Mouse (Mus musculus) right cerebral cortex, postnatal 4 days (tissue): ENCODE data around the gene Slc26a9.
"Not testable (repeated sequence)": the region's sequence is repeated elsewhere in the genome, so short reads cannot be mapped to it uniquely, and the experiment has no call there.

ENCODE experiments used
- DNase-seq: peaks from one replicate; pipeline ENCODE4 v3.0.0-alpha.2; 2022

Slc26a9 gene

DNA sequence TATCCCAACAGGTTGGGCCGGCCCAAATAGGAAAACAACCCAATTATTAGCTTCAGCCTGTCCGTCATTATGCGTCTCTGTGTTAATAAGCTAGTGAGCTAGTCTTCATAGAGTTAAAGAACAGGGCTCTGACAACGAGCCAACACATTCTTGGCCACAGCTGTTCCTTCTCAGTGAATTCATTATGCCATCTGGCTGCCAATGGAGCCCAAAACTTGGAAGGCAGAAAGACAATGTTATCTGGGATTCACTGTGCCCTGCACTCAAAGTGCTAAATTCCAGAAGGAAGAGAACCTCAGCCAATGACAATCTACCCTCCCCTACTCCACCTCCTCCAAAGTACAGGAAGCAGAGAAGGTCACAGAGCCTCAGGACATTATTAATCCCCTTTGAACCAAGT, 26.8 kb downstream of the Slc26a9 start:
- DNase-seq: peak; percentile 77

DNA sequence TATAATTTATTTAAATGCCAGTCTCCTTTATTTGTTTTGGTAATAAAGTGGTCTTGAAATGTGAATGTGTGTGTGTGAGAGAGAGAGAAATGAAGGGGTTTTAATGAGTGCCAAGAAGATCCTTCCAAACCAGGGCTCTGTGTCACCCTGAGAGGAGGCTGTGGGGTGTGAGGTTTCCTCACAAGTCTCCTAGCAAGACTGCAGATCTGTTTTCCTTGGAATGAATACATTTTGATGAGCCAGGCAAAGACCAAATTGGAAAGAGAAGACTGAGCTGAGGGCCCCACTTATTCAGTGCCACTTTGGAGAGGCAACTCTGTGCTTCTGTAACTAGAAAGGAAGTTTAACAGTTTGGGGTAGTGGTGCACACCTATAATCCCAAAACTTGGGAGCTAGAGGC, 27.6 kb downstream of the Slc26a9 start:
- DNase-seq: no peak

DNA sequence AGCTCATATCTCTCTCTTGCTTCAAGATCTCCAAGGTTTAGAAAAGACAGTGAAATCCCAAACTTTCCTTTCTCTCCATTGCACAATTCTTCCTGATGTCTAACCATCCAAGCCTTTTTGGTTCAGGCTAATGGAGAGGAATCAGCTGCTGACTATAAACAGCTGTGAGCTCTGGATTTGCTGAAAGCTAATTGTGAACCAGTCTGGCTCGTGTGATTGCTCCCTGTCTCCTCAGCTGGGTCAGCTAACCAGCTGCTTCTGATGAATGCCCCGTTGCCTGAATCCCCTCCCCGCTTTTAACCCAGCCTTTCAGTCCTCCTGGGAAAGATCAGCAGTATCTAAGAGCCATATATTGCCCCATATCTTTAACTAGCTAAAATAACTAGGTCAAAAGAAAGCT, 50.8 kb downstream of the Slc26a9 start:
- DNase-seq: no peak

DNA sequence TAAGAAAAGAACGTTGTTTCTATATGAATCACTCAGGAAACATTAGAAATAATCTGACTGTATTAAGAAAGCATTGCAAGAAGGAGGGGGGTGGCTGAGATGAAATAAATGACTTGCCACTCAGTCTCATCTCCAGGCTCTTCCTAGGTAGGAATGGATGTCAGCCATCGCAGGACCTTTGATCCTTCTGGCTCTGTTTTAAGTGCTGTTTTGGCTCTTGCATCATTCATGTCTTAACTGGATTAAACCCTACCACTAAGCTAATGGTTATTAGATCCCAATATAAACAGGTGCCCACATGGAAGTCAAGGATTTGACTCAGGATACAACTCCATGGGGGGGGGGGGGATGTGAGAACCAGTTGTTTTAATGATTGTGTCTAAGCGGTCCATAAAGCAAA, 51.3 kb downstream of the Slc26a9 start:
- no peak for DNase-seq

DNA sequence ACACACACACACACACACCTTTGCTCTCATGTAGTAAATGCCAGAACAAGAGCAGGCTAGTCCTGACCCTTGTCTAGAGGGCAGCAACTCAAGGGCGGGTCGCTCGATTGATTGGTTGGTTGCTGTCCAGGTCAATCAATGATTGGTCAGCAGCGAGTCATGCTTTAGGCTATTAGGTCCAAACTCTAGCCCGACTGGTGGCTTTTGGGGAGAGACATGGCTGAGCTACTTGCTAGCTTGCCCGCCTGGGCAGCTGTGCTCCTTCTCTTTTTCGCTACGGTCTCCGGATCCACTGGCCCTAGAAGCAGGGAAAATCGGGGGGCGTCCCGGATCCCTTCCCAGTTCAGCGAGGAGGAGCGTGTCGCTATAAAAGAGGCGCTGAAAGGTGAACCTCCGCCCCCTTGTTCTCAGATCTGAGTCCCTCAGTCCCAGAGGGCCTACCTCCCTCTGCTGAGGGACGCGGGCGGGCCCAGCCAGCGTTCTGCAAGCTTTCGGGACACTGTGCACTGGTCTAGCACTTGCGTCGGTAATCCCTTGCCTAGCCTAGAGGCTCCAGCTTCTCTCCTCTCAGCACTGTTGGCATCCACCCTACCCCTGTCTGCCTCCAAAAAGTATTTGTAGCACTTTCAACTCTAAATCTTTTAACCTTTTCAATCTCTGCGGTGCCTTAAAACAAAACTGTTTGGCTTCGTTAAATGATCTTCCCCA, 53.5 kb downstream of the Slc26a9 start, which contains the start of gene Pm20d1:
Pm20d1 (plus strand) TSS at position 180 of the 708 bp plus-strand sequence.
- DNase-seq: peak; percentile 12

DNA sequence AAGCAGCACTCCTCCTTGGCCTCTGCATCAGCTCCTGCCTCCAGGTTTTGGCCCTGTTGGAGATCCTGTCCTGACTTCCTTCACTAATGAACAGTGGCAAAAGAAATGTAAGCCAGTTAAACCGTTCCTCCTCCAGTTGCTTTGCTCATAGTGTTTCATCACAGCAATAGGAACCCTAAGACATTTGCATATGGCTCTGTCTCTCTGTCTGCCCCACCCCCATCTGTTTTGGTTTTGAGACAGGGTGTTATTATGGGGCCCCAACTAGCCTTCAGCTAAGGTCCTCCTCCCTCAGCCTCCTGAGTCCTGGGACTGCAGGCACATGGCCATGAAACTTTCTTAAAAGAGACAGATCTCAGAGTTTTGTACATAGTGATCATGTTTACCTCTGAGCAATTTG, 56.2 kb downstream of the Slc26a9 start:
- DNase-seq: no peak

DNA sequence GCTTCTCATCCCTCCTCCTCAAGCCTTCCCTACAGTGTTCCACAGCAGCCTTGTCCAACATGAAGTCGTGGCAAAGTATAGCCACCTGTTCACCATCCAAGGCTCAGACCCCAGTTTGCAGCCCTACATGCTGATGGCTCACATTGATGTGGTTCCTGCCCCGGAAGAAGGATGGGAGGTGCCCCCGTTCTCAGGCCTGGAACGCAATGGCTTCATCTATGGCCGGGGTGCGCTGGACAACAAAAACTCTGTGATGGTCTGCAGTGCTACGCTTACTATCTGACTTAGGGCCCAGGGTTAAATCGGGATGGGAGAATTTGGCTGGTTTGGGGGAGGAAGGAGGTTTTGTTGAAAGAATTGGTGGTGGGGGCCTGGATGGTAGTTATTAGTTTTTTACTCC, 57.2 kb downstream of the Slc26a9 start:
- DNase-seq: no peak

DNA sequence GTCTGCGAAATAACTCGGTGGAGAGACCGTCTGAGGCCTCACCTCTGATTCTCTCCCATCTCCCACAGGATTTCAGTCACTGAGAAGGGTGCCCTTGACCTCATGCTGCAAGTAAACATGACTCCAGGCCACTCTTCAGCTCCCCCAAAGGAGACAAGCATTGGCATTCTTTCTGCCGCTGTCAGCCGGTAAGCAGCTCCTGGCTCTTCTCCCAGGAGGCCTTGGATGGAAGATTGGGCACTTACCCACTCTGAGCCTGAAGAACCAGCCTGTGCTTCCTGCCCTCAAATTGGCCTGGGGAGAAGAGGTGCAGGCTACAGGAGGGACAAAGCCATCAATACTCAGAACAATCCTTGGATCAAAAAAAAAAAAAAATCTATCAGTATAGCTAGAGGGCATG, 58.8 kb downstream of the Slc26a9 start:
- DNase-seq: no peak

DNA sequence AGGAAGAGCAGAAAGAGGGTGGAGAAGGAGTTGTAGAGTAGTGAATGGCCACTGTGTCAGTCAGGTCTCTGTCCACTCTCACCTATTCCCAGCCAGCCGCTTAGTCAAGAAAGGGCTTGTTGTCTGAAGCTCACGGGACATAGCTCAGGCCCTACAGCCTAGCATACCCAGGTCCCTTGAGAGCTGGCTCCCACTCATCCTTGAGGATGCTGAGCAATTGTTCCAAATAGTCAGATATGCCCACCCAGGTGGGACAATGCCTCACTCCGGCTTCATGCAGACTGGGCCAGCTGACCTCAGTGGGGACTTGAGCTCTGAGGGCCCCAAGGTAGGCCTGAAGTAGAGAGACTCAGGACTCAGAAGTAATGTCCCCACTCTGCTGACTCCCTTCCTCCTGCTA, 60.3 kb downstream of the Slc26a9 start:
- DNase-seq: no peak

DNA sequence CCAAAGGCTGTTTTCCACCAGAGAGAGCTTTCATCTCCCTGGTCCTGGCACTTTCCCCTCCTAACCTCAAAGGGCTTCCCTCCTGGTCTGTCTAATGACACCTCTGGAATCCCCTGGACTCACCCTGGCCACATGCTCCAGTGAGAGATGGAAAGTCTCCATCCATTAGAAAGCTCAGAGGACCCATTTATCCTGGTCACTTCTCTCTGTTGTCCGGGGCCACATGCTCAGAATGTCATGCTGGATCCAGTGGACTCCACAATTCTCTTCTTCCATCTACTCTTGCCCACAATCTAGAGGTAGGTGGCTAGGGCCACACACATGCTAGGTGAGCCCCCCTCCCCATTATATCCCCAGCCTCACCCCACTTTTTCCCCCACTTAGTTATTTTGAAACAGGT, 65.2 kb downstream of the Slc26a9 start:
- no peak for DNase-seq

DNA sequence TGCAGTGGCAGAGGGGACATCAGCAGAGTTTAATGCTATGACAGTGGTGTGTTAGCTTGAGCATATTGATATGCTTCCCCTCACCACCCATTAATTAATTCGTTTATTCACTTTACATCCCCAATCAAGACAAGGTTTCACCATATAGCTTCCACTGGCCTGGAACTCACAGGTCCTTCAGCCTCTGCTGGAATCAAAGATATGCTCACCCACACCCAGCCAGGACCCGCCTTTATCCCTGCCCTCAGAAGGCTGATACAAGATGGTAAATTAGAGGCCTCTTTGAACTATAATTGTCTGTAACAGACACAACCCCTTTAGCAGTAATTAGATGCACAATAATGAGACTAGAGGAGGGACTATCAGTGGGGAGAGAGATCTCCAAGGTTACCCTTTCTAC, 65.8 kb downstream of the Slc26a9 start:
- no peak for DNase-seq

DNA sequence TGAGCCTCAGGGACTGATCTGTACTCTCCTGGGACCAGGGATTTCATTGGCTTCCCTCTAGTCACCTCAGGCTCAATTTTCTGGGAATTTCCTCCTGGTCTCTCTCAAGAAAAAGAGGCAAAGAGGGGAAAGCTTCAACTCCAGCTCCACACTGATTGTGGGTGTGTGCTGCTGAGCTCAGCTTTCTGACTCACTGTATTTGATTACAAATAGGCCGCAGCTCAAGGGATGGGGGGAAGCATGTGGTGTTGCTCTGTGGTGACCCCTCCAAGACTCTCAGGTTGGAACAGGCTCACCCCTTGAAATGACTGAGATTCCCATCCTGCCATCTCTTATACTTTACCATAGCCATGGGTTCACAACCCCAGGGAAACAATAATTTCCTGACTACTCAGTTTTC, 67.6 kb downstream of the Slc26a9 start:
- no peak for DNase-seq

DNA sequence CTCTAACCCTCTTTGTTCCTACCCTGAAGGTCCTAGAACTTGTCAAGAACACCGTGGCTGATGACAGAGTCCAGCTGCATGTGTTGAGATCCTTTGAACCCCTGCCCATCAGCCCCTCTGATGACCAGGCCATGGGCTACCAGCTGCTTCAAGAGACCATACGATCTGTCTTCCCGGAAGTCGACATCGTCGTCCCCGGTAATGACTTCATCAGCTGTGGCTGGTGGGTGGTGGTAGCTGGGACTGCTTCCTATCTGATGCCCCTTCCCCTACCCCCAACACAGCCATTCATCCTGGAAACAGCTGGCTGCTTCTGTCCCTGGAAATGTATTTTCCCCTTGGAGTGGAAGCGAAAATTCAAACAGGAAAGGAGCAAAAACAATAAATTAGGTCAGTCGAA, 68.2 kb downstream of the Slc26a9 start:
- DNase-seq: no peak

DNA sequence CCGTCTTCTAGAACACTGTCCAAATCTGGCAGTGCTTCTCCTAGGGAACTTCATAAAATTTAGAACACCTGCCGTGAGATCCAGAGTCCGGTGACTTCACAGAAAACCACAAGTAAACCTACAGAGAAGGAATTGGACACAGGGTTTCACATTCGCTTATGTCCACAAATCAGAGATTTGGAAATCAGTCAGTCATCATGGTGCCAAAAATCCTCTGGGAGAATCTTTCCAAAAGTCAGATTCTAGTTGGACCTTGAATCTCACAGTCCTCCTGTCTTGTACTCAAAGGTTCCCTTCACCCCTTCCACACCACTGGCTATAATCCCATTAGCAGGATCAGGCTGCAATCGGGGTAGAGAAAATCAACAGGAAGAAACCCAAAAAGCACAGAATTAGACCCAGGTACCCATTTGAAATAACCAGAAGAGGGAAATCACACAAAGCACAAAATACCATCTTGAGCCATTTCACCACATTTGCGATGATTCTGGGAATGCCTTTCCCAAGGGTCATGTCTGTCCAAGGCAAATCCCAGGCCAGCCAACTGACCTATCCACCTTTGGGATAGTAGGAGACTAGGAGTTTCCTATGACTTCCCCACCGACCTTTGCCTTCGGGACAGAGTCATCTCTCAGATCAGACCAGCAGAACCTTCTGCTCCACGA, 68.9 kb downstream of the Slc26a9 start:
- no peak for DNase-seq

DNA sequence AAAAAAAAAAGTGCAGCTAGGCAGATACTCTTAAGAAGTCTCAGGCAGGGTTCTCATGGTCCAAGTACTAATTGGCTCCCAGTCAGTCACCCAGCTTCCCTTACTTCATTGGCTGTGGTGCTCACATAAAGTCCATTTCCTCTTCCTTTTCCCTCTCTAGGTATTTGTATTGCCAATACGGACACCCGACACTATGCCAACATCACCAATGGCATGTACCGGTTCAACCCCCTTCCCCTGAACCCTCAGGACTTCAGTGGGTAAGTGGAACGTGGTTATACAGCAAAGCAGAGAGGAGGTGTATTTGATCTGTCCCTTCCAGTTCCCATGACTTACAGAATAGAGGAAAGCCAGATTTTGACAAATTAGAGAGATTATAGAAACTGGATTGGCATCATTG, 69.9 kb downstream of the Slc26a9 start:
- no peak for DNase-seq

DNA sequence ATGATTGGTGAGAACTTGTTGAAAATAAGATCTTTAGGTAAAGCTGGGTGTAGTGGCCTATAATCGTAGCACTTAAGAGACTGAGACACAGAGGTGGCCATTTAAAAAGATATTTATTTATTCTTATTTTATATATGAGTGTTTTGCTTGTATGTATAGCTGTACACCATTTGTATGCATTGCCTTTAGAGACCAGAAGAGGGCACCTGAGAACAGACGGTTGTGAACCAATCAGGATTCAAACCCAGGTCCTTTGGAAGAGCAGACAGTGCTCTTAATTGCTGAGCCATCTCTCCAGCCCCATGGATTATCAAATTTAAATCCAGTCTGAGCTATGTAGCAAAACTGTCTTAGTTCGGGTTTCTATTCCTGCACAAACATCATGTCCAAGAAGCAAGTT, 70.4 kb downstream of the Slc26a9 start:
- no peak for DNase-seq

DNA sequence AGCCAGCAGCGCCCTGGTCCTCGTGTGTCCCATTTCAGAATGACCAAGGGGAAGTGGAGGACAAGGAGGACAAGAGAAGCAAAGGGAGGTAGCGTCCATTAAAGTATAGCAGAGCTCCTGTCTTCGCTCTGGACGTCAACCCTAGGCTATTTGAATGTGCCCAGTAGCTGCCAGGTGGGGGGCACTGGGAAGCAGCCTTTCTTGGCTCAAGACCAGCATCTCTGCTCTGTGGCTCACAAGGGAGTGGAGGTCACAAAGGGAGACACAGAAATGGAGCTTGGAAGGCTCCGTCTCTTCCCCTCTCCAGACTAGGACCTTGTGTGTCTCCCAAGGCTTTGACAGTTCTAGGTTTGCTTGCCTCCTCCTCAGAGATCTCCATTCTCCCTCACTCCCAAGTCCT, 73.1 kb downstream of the Slc26a9 start:
- no peak for DNase-seq

DNA sequence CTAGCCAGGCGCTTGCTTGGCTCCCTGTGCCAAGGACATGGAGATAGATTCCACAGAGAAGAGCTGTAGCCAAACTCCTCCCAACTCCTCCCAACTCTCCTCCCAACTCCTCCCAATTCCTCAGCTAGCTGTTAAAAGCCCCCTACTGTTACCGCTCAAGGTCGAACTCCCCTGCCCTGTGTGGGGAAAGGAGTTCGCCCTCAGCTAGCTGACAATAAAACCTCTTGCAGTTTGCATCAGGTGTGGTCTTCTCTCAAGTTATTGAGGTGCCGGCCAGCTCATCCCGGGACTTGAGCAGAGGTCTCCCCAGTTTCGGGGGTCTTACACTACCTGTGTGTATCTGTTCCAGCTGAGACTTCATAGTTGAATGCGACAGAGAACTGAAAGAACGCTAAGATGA, 76.5 kb downstream of the Slc26a9 start:
- DNase-seq: not testable (repeated sequence)

DNA sequence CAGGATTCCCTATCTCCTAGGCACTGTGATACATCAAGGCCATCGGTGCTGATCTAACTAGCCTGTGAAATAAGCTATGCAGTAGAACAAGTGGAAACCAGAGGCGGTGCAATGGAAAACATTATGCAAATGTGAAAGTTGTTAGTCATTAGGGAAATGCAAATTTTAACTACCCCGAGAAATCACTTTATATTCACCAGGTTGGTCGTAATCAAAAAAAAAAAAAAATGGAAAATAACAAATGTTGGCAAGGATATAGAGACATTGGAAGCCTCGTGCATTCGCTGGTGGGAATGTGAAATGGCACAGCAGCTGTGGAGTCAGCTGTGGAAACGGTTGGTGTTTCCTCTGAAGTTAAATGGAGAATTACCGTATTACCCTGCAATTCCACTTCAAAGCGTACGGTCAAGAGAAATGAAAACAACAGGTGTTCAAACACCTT, 77.1 kb downstream of the Slc26a9 start:
- no peak for DNase-seq
